Mouse (Mus musculus) hindbrain, embryonic 15.5 days (tissue): ENCODE measurements around the gene 1810024B03Rik. TPM values are rescaled to one million over a fixed set of nuclear protein-coding genes. Genes with fewer than 3 reads are reported as not detected.

ENCODE experiments used
- ATAC-seq: fragments of 200-750 bp; cut with Nextera tagmentation; 2 replicates; pipeline ENCODE4 v1.8.0; 2017; ENCODE audit warnings: low read depth, moderate number of reproducible peaks, moderate TSS enrichment; ENCODE audit not compliant: low FRiP score
- H3K27ac ChIP-seq: fragments of 300-500 bp; sonication (generic); replicated peaks from 2 replicates; pipeline ENCODE4 v1.5.1; 2015; ENCODE audit warnings: mild to moderate bottlenecking, inconsistent platforms
- H3K27me3 ChIP-seq: fragments of 300-500 bp; sonication (generic); 2 replicates; pipeline ENCODE4 v1.6.1; 2015; ENCODE audit warnings: control low read depth, inconsistent platforms
- H3K36me3 ChIP-seq: fragments of 300-500 bp; sonication (generic); 2 replicates; pipeline ENCODE4 v1.6.1; 2015; ENCODE audit warnings: control low read depth, inconsistent platforms
- H3K4me1 ChIP-seq: fragments of 300-500 bp; sonication (generic); replicated peaks from 2 replicates; pipeline ENCODE4 v1.6.1; 2015; ENCODE audit warnings: control low read depth, inconsistent platforms
- H3K4me2 ChIP-seq: fragments of 300-500 bp; sonication (generic); 2 replicates; pipeline ENCODE4 v1.6.1; 2015; ENCODE audit warnings: moderate library complexity, mild to moderate bottlenecking, inconsistent platforms
- H3K4me3 ChIP-seq: fragments of 300-500 bp; sonication (generic); 2 replicates; pipeline ENCODE4 v1.5.1; 2015; ENCODE audit warnings: mild to moderate bottlenecking, inconsistent platforms
- H3K9ac ChIP-seq: fragments of 300-500 bp; sonication (generic); 2 replicates; pipeline ENCODE4 v1.6.1; 2015; ENCODE audit warnings: inconsistent platforms
- H3K9me3 ChIP-seq: fragments of 300-500 bp; sonication (generic); 2 replicates; pipeline ENCODE4 v1.6.1; 2016; ENCODE audit warnings: control low read depth, inconsistent platforms
- WGBS: fragments of 180-500 bp; shearing (Covaris S2); methylation state at CpG from one replicate; pipeline ENCODE4 v1.1.7; 2015; 5-methylcytosine and 5-hydroxymethylcytosine counted together
- polyA plus RNA-seq: library from polyadenylated mRNA; unstranded; fragments of >200 nt; fragmentation: Nextera tagmentation; extraction: Ambion mirVana; gene quantifications from 2 replicates; pipeline ENCODE4 v1.2.1, GENCODE M21; 2015

The 1810024B03Rik gene
- polyA plus RNA-seq, 1 experiment from 2014 or later, result 1.0 TPM

DNA sequence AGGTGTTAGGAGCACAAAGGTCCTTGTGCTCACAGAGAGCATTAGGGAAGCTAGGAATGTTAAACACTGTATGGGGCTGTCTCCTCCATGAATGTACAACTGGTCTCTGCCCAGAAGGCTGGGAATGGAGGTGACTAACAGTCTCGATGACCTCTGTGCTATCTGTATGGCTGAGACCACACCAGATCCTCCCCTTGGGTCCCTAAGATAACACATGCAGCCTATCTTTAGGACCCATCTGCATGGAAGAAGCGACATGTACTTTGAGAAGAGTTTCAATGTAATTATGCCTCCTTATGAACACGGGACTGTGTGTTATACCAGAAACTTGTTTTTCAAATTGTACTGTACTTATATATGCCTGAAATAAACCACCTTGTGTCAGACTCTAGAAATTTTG lies 62.4 kb downstream of the 1810024B03Rik start:
- Histone ChIP-seq H3K9me3 (no peaks in the 10 kb centered on the region), H3K9ac (no peak overlapping the region), H3K27ac (no peak overlapping the region), H3K36me3 (no peaks in the 10 kb centered on the region), H3K27me3 (no peaks in the 10 kb centered on the region), H3K4me3 (no peak overlapping the region), H3K4me2 (no peak overlapping the region), H3K4me1 (peaks cover 14% of the 10 kb centered on the region)
- 79% methylated on average over 3 of the region's 3 CpGs for WGBS
- ATAC-seq, result no peak

DNA sequence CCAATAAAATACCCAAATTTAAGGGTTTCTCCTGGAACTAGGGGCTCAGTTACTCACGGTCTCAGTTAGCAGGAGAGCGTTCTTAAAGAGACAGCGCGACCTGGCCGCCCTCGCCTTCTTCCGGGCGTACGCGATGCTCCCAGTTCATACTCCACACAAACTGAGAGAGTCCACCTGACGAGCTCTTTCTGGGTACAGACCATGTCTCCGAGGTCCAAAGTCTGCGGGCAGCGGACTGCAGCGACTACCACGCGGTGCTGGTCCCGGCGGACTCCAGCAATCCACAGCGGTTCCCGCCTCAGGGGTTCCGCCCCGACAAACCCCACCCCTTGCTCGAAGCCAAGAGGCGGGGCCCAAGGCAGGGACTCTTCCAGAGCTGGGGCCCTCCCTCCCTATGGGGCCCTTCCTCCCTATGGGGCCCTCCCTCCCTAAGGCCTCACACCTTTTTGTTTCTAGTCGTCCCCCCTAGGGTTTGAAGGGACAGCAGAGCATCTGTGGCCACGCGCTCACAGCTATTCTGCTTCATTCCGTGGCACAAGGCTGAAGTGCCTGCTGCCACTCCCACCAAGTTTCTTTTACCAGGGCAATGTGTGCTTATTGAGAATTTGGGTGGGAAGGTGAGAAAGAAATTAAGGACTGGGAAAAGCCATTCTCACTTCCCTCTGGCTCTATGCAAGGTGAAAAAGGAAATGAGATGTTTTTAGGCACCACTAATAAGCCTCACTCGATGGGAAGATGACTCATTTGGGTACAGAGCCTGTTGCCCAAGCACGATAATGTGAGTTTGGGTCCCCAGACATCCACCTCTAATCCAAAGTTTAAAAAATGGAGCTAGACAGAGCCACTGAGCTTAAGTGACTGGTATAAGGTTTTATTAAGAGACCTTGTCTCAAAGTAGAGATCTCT lies 64.7 kb downstream of the 1810024B03Rik start, which contains the start of gene Itpripl1:
TSS of gene Itpripl1 (minus strand) at position 285 of the 906 bp plus-strand sequence.
- peak within 1 kb of the TSS; percentile 51 for H3K9ac ChIP-seq
- no peak within 1 kb of the TSS for H3K27ac ChIP-seq
- peak; percentile 89 for ATAC-seq
- H3K27me3 ChIP-seq, result no peaks in the 10 kb centered on the region
- H3K4me1 ChIP-seq, result peaks cover 14% of the 10 kb centered on the region
- no peaks in the 10 kb centered on the region for H3K9me3 ChIP-seq
- H3K4me3 ChIP-seq, result peak within 1 kb of the TSS; percentile 67
- 4% methylated on average over 31 of the region's 31 CpGs for WGBS
- peak within 1 kb of the TSS; percentile 93 for H3K4me2 ChIP-seq
- no peaks in the 10 kb centered on the region; the same call in 1 of the 2 replicates for H3K36me3 ChIP-seq

GRCm38 (mm10) chr2:127142577-127143157 lies 65.4 kb downstream of the 1810024B03Rik start:
- no peaks in the 10 kb centered on the region for H3K27me3 ChIP-seq
- peak overlapping the region; percentile 67 for H3K4me3 ChIP-seq
- peak overlapping the region; percentile 51 for H3K9ac ChIP-seq
- H3K4me2 ChIP-seq, result peak overlapping the region; percentile 93
- ATAC-seq, result no peak
- no peaks in the 10 kb centered on the region; the same call in 1 of the 2 replicates for H3K36me3 ChIP-seq
- H3K4me1 ChIP-seq, result peaks cover 14% of the 10 kb centered on the region
- no peak overlapping the region for H3K27ac ChIP-seq
- H3K9me3 ChIP-seq, result no peaks in the 10 kb centered on the region
- 13% methylated on average over 6 of the region's 6 CpGs for WGBS

GRCm38 (mm10) chr2:127142031-127142430 lies 66.0 kb downstream of the 1810024B03Rik start:
- ATAC-seq, result no peak
- no peak overlapping the region for H3K9ac ChIP-seq
- H3K4me1 ChIP-seq, result peaks cover 14% of the 10 kb centered on the region
- H3K9me3 ChIP-seq, result no peaks in the 10 kb centered on the region
- no peak overlapping the region for H3K27ac ChIP-seq
- peak overlapping the region; percentile 67; the same call in 1 of the 2 replicates for H3K4me3 ChIP-seq
- H3K27me3 ChIP-seq, result no peaks in the 10 kb centered on the region
- no peaks in the 10 kb centered on the region; the same call in 1 of the 2 replicates for H3K36me3 ChIP-seq
- WGBS, result 85% methylated on average over 10 of the region's 10 CpGs
- H3K4me2 ChIP-seq, result peak overlapping the region; percentile 93

DNA sequence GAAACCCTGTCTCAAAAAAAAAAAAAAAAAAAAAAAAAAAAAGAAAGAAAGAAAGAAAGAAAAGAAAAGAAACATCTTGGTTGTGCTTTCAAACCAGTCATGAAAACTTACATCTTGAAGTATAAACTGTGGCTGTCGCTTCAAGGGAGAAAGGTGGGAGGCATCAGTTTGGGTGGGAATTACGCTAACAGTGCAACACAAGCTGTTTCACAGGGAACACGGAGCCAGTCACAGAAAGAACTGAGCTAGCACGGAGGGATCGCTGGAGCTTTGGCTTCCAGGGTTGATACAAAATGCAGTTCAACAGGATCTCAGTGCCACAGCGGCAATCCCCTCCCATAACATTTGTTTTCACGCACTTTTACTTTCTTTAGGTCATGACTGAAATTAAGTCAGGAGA lies 68.1 kb downstream of the 1810024B03Rik start:
- Histone ChIP-seq H3K27ac (no peak overlapping the region), H3K36me3 (no peaks in the 10 kb centered on the region; the same call in 1 of the 2 replicates), H3K9me3 (no peaks in the 10 kb centered on the region), H3K4me2 (no peak overlapping the region), H3K27me3 (no peaks in the 10 kb centered on the region), H3K4me1 (peaks cover 14% of the 10 kb centered on the region), H3K4me3 (no peak overlapping the region), H3K9ac (no peak overlapping the region)
- 96% methylated on average over 7 of the region's 7 CpGs for WGBS
- ATAC-seq, result no peak

DNA sequence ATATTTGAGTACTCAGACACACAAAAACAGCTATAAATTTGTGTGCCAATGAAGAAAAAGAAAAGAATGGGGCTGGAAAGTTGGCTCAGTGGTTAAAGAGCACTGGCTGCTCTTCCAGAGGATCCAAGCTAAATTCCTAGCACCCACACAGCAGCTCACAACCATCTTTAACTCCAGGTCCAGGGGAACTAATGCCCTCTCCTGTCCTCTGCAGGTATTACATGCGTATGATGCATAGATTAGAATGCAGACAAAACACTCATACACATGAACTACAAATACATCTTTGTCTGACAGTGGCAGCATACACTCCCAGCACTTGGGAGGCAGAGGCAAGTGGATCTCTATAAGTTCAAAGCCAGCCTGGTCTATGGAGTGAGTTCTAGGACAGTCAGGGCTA lies 68.5 kb downstream of the 1810024B03Rik start:
- Histone ChIP-seq H3K36me3 (no peaks in the 10 kb centered on the region; the same call in 1 of the 2 replicates), H3K27me3 (no peaks in the 10 kb centered on the region), H3K4me3 (no peak overlapping the region), H3K4me1 (peaks cover 16% of the 10 kb centered on the region), H3K27ac (no peak overlapping the region), H3K4me2 (no peak overlapping the region), H3K9ac (no peak overlapping the region), H3K9me3 (no peaks in the 10 kb centered on the region)
- 93% methylated on average over 1 of the region's 1 CpGs for WGBS
- no peak for ATAC-seq

DNA sequence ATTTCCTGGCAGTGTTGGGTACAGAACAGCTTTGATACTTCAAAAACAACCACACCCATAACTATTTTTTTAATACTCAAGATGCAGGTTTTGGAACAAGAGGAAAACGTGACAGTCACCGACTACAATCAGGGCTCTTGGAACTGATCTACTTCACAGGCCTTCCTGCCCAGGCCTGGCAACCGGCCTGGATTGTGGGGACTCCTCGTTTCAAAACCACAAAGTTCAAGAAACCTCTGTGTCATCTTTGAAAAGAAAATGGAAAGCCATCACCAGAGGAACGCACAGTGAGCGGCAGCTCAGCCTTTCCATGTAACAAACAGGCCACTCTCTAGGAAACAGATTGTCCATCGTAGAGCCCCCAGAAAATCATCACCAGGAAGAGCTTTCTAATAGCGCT lies 69.0 kb downstream of the 1810024B03Rik start:
- no peaks in the 10 kb centered on the region; the same call in 1 of the 2 replicates for H3K36me3 ChIP-seq
- WGBS, result 95% methylated on average over 8 of the region's 8 CpGs
- no peak overlapping the region for H3K9ac ChIP-seq
- H3K9me3 ChIP-seq, result no peaks in the 10 kb centered on the region
- H3K27me3 ChIP-seq, result no peaks in the 10 kb centered on the region
- H3K4me1 ChIP-seq, result peaks cover 21% of the 10 kb centered on the region
- no peak overlapping the region for H3K4me2 ChIP-seq
- H3K4me3 ChIP-seq, result no peak overlapping the region
- no peak for ATAC-seq
- H3K27ac ChIP-seq, result no peak overlapping the region

GRCm38 (mm10) chr2:127138449-127138848 lies 69.6 kb downstream of the 1810024B03Rik start:
- Histone ChIP-seq H3K9ac (no peak overlapping the region), H3K27me3 (no peaks in the 10 kb centered on the region), H3K4me2 (no peak overlapping the region), H3K4me3 (no peak overlapping the region), H3K27ac (no peak overlapping the region), H3K4me1 (peaks cover 20% of the 10 kb centered on the region), H3K9me3 (no peaks in the 10 kb centered on the region), H3K36me3 (no peaks in the 10 kb centered on the region; the same call in 1 of the 2 replicates)
- no peak for ATAC-seq
- 90% methylated on average over 4 of the region's 4 CpGs for WGBS

GRCm38 (mm10) chr2:127137838-127138420 lies 70.2 kb downstream of the 1810024B03Rik start:
- no peak for ATAC-seq
- Histone ChIP-seq H3K9me3 (no peaks in the 10 kb centered on the region), H3K4me3 (no peak overlapping the region), H3K27ac (no peak overlapping the region; the same call in 1 of the 2 replicates), H3K36me3 (no peaks in the 10 kb centered on the region; the same call in 1 of the 2 replicates), H3K27me3 (no peaks in the 10 kb centered on the region), H3K4me2 (no peak overlapping the region), H3K4me1 (peaks cover 22% of the 10 kb centered on the region), H3K9ac (no peak overlapping the region)
- WGBS, result 84% methylated on average over 10 of the region's 10 CpGs

DNA sequence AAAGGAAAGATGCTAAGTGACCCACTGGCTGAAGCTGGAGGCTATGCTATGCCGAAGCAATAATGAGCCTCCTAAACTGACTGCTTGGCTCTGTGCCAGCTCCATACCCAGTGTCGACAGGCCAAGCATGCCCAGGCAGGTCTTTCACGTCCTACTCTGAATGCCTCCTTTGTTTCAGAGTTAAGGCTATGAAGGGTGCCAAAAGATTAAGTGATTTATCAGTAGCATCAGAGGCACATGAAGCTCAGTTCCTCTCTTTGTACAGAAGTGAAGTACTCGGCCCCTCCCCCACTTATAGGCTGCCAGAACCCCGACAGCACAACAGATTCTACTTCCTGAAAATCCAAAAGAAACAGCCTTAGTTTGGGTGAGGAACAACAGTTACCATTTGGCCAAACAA lies 71.1 kb downstream of the 1810024B03Rik start:
- no peak overlapping the region for H3K9ac ChIP-seq
- 15% methylated on average over 5 of the region's 5 CpGs for WGBS
- H3K27me3 ChIP-seq, result no peaks in the 10 kb centered on the region
- no peaks in the 10 kb centered on the region; the same call in 1 of the 2 replicates for H3K36me3 ChIP-seq
- peaks cover 20% of the 10 kb centered on the region for H3K4me1 ChIP-seq
- no peak overlapping the region for H3K4me3 ChIP-seq
- H3K9me3 ChIP-seq, result no peaks in the 10 kb centered on the region
- peak; percentile 37; the same call in 1 of the 2 replicates for ATAC-seq
- H3K4me2 ChIP-seq, result no peak overlapping the region
- peak overlapping the region; percentile 35; the same call in 1 of the 2 replicates for H3K27ac ChIP-seq
